Mouse (Mus musculus) Patski (cell line): ENCODE measurements around the gene Tmcc2. TPM values are rescaled to one million over a fixed set of nuclear protein-coding genes. Genes with fewer than 3 reads are reported as not detected.

ENCODE experiments used
- ATAC-seq: fragments of 100-300 bp; one replicate; pipeline ENCODE4 v1.8.0; 2021
- CTCF ChIA-PET: fragments of 350-600 bp; sonication (Branson Sonifier 250); formaldehyde crosslinking; loops from one replicate; lab custom pipeline; 2022; ENCODE audit warnings: inconsistent platforms; lab: Charles Lee
- POLR2A ChIA-PET: fragments of 350-600 bp; sonication (Branson Sonifier 250); formaldehyde crosslinking; loops from one replicate; lab custom pipeline; 2022; ENCODE audit warnings: antibody characterized with exemption, inconsistent platforms; lab: Charles Lee
- DNase-seq: peaks from one replicate; pipeline ENCODE4 v3.0.0-alpha.2; 2011; ENCODE audit warnings: low read depth, low spot score
- H3K27me3 ChIP-seq: fragments of 371-371 bp; one replicate; pipeline ENCODE4 v1.5.1; 2021
- CTCF ChIP-seq: fragments of 100-300 bp; IDR thresholded peaks from one replicate; pipeline ENCODE4 v1.5.1; 2021
- in situ Hi-C: fragments of 300-500 bp; cut with MboI; formaldehyde crosslinking; loops from 3 replicates; pipeline ENCODE4 v1.11.1; 2018; ENCODE audit warnings: low pct_unique_long_range_greater_than_20kb, mixed read lengths
- polyA plus RNA-seq: library from polyadenylated mRNA; unstranded; gene quantifications from one replicate; pipeline ENCODE4 v1.2.3, GENCODE M21; 2021

Gene Tmcc2
- polyA plus RNA-seq, 1 experiment from 2014 or later: 12.2 TPM

GRCm38 (mm10) chr1:132312703-132313102 lies 78.4 kb downstream of the Tmcc2 start:
- ATAC-seq (no peak), DNase-seq (no peak)
- no peak for TF ChIP-seq CTCF
- in situ Hi-C loops: loop anchor here (5.0 kb wide), 1 partner anchor 40 kb away; no protein-coding TSS in a partner anchor
- POLR2A ChIA-PET: interaction anchor here (1.1 to 4.4 kb wide), 5 partner anchors 11 to 42 kb away, joined by 5 to 46 read pairs (median 10); partner anchors contain the start of gene Klhdc8a
- CTCF ChIA-PET: interaction anchor here (0.7 to 6.9 kb wide), 17 partner anchors 10 to 155 kb away, joined by 3 to 112 read pairs (median 5); partner anchors contain the start of gene Klhdc8a
- H3K27me3 ChIP-seq: no peaks in the 10 kb centered on the region

GRCm38 (mm10) chr1:132312043-132312442 lies 79.0 kb downstream of the Tmcc2 start:
- ATAC-seq (no peak), DNase-seq (no peak)
- TF ChIP-seq CTCF: no peak
- ChIA-PET POLR2A (interaction anchor here (0.9 to 4.4 kb wide), 7 partner anchors 8 to 43 kb away, joined by 3 to 46 read pairs (median 8); partner anchors contain the start of gene Klhdc8a), CTCF (interaction anchor here (0.6 to 6.9 kb wide), 20 partner anchors 8 to 154 kb away, joined by 3 to 112 read pairs (median 4); partner anchors contain the start of gene Klhdc8a)
- in situ Hi-C loops: loop anchor here (5.0 kb wide), 1 partner anchor 40 kb away; no protein-coding TSS in a partner anchor
- no peaks in the 10 kb centered on the region for H3K27me3 ChIP-seq

- no peak for DNase-seq
- peak; percentile 52 for ATAC-seq
- in situ Hi-C loops: loop anchor here (5.0 kb wide), 1 partner anchor 41 kb away; no protein-coding TSS in a partner anchor
- no peaks in the 10 kb centered on the region for H3K27me3 ChIP-seq
- ChIA-PET CTCF (interaction anchor here (0.6 to 6.9 kb wide), 16 partner anchors 8 to 154 kb away, joined by 3 to 112 read pairs (median 5); partner anchors contain the start of gene Klhdc8a), POLR2A (interaction anchor here (0.9 to 4.4 kb wide), 10 partner anchors 7 to 43 kb away, joined by 3 to 46 read pairs (median 6); partner anchors contain the start of gene Klhdc8a)
- TF ChIP-seq CTCF: no peak
Measured at GRCm38 (mm10) chr1:132311174-132311859, 79.8 kb downstream of the Tmcc2 start.

- ChIA-PET CTCF (interaction anchor here (0.9 to 6.9 kb wide), 8 partner anchors 12 to 153 kb away, joined by 3 to 112 read pairs (median 16); no protein-coding TSS in a partner anchor), POLR2A (interaction anchor here (0.9 to 4.3 kb wide), 6 partner anchors 8 to 44 kb away, joined by 3 to 23 read pairs (median 8); partner anchors contain the start of gene Klhdc8a)
- in situ Hi-C loops: loop anchor here (5.0 kb wide), 1 partner anchor 42 kb away; no protein-coding TSS in a partner anchor
- ATAC-seq (peak; percentile 83), DNase-seq (no peak)
- no peaks in the 10 kb centered on the region for H3K27me3 ChIP-seq
- no peak for TF ChIP-seq CTCF
Measured at GRCm38 (mm10) chr1:132310754-132311153, 80.3 kb downstream of the Tmcc2 start.

- H3K27me3 ChIP-seq: no peaks in the 10 kb centered on the region
- ChIA-PET POLR2A (interaction anchor here (0.5 to 4.3 kb wide), 6 partner anchors 10 to 113 kb away, joined by 3 to 21 read pairs (median 4); no protein-coding TSS in a partner anchor), CTCF (interaction anchor here (1.1 to 4.3 kb wide), 3 partner anchors 9 to 47 kb away, joined by 4 to 26 read pairs (median 22); no protein-coding TSS in a partner anchor)
- no peak for TF ChIP-seq CTCF
- ATAC-seq (no peak), DNase-seq (no peak)
- in situ Hi-C loops: loop anchor here (5.0 kb wide), 2 partner anchors 71 to 151 kb away; no protein-coding TSS in a partner anchor
Measured at GRCm38 (mm10) chr1:132308674-132309073, 82.4 kb downstream of the Tmcc2 start.

GRCm38 (mm10) chr1:132307962-132308361 lies 83.1 kb downstream of the Tmcc2 start:
- H3K27me3 ChIP-seq: no peaks in the 10 kb centered on the region
- POLR2A ChIA-PET: interaction anchor here (0.7 to 4.3 kb wide), 6 partner anchors 11 to 100 kb away, joined by 3 to 21 read pairs (median 4); no protein-coding TSS in a partner anchor
- CTCF ChIA-PET: interaction anchor here (0.8 to 4.3 kb wide), 7 partner anchors 8 to 151 kb away, joined by 3 to 26 read pairs (median 4); no protein-coding TSS in a partner anchor
- no peak for ATAC-seq
- DNase-seq: no peak
- in situ Hi-C loops: loop anchor here (5.0 kb wide), 2 partner anchors 71 to 151 kb away; no protein-coding TSS in a partner anchor
- no peak for TF ChIP-seq CTCF

GRCm38 (mm10) chr1:132306808-132307207 lies 84.3 kb downstream of the Tmcc2 start:
- DNase-seq (no peak), ATAC-seq (no peak)
- in situ Hi-C loops: loop anchor here (5.0 kb wide), 2 partner anchors 70 to 150 kb away; no protein-coding TSS in a partner anchor
- POLR2A ChIA-PET: interaction anchor here (0.8 to 4.3 kb wide), 8 partner anchors 8 to 154 kb away, joined by 4 to 21 read pairs (median 6); no protein-coding TSS in a partner anchor
- CTCF ChIA-PET: interaction anchor here (0.7 to 4.3 kb wide), 7 partner anchors 11 to 150 kb away, joined by 3 to 26 read pairs (median 5); no protein-coding TSS in a partner anchor
- H3K27me3 ChIP-seq: no peaks in the 10 kb centered on the region
- no peak for TF ChIP-seq CTCF

Other genes with a start within 250 kb of the Tmcc2 start
- gene Lemd1, start 199.8 kb downstream of the Tmcc2 start, polyA plus RNA-seq: 12.0 TPM
- gene AC124108.1, start 199.8 kb downstream of the Tmcc2 start, polyA plus RNA-seq: 3.4 TPM
- gene Gm10188, start 161.5 kb downstream of the Tmcc2 start, polyA plus RNA-seq: 0.22 TPM
- 141 TPM for gene Klhdc8a, start 92.7 kb downstream of the Tmcc2 start, polyA plus RNA-seq
- 110 TPM for gene Nuak2, start 75.2 kb downstream of the Tmcc2 start, polyA plus RNA-seq
- gene Dstyk, start 26.3 kb upstream of the Tmcc2 start, polyA plus RNA-seq: 26.8 TPM
- gene Rbbp5, start 86.1 kb upstream of the Tmcc2 start, polyA plus RNA-seq: 41.0 TPM
- gene Tmem81, start 114.9 kb upstream of the Tmcc2 start, polyA plus RNA-seq: 7.7 TPM
- 0.17 TPM for gene Cntn2, start 152.0 kb upstream of the Tmcc2 start, polyA plus RNA-seq